Mouse (Mus musculus): ENCODE data around the gene Rsf1.

The Rsf1 gene

DNA sequence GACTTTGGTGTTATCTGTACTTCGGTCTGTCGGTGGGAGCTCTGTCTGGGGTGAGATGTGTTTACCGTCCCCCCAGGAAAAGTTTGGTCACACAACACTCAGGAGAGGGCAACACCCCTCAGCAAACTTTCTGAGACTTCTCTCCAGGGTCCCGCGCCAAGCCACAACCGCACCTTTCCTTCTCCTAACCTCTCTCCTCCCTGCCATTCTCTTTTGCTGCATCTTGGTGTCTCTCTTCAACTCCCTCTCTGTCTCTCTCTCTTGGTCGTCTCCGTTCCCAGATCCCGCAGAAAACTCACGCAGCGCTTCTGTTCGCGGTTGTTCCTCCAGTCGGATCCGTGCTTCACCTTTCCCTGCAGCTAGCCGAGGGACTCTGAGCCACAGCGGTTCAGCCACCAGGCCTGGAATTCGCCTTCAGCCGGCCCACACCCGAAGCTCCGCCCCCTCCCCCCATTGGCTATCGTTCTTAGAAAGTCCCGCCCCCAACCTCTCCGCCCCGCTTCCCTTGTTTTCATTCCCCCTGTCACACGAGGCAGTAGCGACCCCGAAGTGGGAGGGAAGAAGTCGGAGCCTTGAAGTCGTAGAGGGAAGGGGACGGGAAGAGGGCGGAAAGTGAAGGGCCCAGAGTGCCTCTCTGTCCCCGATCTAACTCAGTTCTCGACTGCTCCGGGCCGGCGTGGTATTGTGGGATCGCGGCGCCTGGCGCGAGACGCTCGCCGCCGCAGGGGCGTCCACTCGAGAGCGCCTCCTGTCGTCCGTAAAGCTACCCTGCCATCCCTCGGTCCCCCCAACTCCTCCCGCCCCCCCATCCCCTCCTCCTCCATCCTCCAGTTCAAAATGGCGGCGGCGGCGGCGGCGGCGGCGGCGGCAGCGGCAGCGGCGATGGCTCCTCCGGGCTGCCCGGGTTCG, at the start of gene Rsf1, which contains the start of gene Aamdc:
Rsf1 (plus strand) TSS at position 823 of the 909 bp plus-strand sequence.
Aamdc (minus strand) TSS at position 431 of the 909 bp plus-strand sequence.
- DNase-seq: peak; percentile 97

- DNase-seq: no peak
Measured at GRCm38 (mm10) chr7:97535531-97535930, 44.2 kb upstream of the Rsf1 start.

DNA sequence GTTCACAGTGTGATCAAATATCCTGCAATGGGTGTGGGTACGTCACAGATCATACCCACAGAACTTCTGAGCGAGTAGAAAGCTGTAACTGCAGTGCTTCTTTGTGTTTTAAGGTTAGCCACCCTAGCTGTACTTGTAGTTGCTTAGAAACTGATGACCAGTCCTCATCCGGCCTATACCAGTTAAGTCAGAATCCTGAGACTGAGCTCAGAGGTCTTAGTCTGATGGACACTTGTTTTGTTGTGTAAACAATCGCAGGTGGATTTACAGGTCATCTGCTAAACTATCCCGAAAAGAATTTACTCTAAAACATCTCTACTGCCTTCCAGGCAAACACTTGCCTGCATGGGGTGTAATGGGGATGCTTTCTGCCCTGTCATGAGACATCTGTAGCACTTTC, 43.1 kb upstream of the Rsf1 start:
- DNase-seq: no peak

DNA sequence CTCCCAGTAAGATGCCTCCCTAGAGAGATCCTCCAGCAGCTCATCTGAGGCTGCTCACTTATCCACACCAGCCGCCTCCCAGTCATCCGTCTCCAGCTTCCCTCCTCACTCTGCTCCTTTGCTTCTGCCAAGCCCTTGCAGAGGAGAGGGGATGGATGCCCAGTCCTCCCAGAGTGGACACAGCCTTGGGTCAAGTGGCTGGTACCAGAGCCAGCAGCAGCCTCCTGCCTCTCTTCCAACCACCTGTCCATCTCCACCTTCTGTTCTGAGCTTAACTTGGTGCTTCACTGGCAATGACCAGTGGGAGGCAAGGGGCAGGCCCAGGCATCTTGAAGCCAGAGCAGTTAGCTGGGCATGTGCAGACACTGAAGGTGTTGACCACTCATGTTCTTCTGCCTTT, 33.2 kb upstream of the Rsf1 start:
- DNase-seq: no peak

DNA sequence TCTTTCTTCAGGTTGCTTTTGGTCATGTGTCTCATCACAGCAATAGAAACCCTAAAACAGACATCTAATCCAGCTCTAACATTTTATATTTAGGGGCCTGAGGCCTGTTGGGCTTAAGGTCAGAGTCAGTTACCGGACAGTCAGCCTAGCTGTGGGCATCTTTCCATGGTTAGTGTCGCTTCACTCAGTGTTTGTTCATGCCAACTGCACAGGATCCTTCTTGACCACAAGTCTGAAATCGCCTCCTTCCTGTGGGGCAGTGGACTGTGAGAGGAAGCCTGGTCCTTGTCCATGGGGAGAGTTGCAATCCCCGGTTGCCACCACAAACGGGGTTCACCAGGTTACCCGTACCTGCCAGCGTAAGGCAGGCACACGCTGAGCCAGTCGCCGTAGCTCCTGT, 30.4 kb upstream of the Rsf1 start:
- no peak for DNase-seq

DNA sequence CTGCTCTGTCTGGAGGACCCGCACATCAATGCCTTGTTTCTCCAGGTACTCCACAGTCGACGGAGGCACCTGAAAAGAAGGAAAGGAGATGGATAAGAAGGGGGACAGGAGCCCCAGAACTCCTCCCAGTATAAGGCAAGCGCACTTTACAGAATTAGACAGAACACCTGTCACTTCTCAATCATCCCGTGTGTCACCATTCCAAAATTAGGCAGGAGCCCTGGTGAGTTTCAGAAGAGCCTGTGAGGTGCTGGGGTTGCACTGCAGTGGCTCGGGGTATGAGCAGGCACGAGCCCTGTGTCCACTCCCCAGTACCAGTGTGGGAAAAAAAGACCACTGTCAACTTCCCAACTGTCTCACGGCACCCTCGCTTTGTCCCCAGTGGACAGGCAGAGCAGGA, 29.0 kb upstream of the Rsf1 start:
- no peak for DNase-seq

DNA sequence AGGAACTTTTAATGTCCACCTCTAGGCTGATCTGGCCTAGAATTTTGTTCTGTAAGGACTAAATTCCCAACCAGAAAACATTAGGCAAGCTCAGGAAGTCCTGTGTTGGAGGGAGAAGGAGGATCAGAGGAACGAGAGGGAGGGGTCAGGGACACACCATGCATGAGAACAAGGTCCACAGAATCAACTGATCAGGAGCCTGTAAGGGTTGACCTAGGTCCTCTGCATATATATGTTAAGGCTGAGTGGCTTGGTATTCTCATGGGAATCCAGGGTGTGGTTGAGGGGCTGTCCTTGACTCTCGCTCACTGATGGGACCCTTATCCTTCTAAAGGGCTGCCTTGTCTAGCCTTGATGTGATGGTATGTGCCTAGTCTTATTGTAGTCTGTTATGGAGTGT, 16.1 kb upstream of the Rsf1 start:
- no peak for DNase-seq

DNA sequence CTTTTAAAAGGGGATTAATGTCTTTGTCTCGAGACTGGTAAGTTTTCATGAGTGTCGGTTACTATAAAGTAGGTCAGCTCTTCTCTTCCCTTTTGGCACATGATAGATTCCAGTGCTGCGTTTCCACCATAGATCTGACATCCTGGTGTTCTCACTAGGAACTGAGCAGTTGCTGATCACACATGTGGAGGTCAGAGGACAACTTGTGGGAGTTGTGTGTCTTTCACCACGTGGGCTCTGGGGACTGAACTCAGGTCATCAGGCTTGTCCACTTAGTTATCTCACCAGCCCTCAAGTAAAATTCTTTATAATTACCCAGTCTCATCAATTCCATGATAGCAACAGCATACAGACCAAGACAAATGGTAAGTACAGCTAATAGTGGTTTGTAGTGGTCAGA, 10.3 kb upstream of the Rsf1 start:
- no peak for DNase-seq

DNA sequence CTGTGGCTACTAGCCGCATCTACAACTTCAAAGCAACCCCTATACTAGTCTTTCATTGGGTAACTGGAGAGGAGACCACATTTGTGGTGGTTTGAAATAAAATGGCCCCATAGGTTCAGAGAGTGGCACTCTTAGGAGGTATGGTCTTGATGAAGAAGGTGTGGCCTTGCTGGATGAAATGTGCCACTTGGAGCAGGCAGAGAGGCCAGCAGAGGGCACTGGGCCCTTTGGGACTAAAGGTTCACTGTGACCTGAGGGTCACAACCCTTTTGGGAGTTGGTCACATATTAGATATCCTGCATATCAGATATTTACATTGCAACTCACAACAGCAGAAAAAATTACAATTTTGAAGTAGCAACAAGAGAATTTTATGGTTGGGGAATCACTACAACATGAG, 9.3 kb upstream of the Rsf1 start:
- peak; percentile 32 for DNase-seq

DNA sequence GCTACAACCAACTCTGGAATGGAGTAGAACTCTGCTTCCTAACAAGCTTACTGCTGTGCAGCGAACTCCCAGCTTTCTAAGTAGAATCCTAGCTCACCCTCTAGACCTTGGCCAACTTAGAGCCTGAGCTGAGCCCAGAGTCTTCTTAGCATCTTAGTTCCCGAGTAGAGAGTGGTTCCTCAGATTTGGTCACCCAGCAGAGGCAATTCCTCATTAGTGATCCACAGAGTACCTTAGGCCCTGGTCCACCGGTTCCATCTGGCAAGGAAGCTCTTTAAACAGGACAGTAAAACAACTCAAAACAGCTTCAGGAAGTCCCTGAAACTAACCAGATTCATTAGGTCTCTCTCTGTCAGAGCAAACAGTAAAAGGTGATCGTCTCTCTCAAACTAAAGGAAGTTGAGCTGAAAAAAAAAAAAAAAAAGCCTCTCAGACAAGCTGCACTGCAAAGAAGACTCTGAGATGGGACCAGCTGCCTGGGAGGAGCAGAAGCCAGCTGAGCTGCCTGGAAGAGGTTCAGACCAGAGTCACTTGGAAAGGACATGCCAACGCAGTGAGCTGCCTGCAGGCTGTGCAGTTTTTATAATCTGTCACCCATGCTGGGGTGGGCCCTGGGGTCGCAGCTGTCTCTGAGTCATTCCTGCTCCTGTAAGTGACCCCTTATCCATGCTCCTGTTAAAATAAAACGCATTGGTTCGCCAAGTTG, 1.2 kb upstream of the Rsf1 start:
- DNase-seq: peak; percentile 39

GRCm38 (mm10) chr7:97579976-97580842, 520 bp downstream of the Rsf1 start:
- peak; percentile 23 for DNase-seq

- peak; percentile 94 for DNase-seq
Measured at GRCm38 (mm10) chr7:97580843-97581214, 1.1 kb downstream of the Rsf1 start.

DNA sequence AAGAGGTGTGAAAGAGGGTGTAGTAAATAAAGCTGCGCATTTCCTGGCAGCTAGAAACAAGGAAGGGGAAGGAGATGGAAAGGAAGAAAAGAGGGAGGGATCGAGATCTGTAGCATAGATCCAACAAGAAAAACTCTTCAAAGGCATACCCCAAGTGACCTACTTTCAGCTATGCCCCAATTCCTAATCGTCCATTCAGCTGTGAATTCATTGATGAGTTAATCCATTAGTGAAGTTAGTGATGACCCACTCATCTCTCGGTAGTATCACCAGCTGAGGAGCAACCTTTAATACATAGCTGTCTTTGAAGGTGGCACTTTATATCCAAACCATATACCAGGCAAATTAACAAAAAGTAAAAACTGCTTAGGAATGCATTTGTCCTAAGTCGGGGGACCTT, 8.8 kb downstream of the Rsf1 start:
- no peak for DNase-seq

DNA sequence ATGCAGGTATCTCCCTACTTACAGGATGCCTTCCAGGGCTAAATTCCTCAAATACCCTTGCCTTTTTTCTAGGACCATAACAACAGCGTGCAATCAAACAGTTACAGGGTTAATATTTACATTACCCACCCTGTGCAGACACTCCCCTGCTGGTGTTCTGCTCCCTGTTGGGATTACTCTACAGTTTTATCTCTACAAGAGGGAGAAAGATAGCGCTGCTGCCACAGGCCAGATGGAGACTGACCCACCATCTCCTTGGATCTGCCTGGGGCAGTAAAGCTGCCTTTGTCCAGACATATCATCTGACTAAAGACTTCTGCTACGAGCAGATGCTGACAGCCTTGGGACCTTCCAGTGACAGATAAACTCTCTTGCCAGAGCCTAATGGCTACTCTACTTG, 10.8 kb downstream of the Rsf1 start:
- DNase-seq: no peak

GRCm38 (mm10) chr7:97591336-97591735, 11.6 kb downstream of the Rsf1 start:
- no peak for DNase-seq

- no peak for DNase-seq
Measured at GRCm38 (mm10) chr7:97592396-97592795, 12.7 kb downstream of the Rsf1 start.

- DNase-seq: no peak
Measured at GRCm38 (mm10) chr7:97593535-97593934, 13.8 kb downstream of the Rsf1 start.

GRCm38 (mm10) chr7:97598548-97598947, 18.9 kb downstream of the Rsf1 start:
- peak; percentile 37 for DNase-seq

DNA sequence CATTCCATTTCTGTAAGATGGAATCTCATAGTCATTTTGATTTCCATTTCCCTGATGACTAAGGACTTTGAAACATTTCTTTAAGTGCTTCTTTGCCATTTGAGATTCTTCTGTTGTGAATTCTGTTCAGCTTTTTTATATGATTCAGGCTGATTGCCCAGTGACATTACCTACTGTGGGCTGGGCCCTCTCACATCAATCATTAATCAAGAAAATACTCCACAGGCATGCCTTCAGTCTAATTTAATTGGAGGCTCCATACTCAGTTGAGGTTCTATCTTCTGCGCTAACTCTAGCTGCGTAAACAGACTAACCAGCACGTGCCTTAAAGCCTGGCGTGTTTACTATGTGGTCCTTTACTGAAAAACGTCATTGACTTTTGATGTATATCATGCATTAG, 41.7 kb downstream of the Rsf1 start:
- no peak for DNase-seq

DNA sequence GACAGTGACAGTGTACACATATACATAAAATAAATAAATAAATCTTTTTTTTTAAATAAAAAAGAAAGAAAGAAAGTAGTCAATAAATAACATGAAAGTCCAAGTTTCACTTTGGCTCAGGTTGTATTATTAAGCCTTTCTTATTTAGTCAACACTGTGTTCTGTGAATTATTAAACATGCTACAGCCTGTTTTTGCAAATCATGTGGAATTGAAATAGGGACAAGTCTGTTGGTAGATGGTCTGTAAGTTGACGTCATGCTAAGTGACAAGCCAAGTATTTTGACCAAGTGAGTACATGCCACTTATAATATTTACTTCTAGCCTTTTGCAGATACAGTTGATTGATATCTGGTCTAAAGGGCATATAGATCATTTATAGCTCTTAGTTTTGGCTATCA, 43.0 kb downstream of the Rsf1 start:
- no peak for DNase-seq

- DNase-seq: no peak
Measured at GRCm38 (mm10) chr7:97623402-97623801, 43.7 kb downstream of the Rsf1 start.

GRCm38 (mm10) chr7:97629351-97629750, 49.7 kb downstream of the Rsf1 start:
- DNase-seq: no peak

GRCm38 (mm10) chr7:97631290-97631689, 51.6 kb downstream of the Rsf1 start:
- no peak for DNase-seq

Data from lung, postnatal 36 days (tissue).